Mouse (Mus musculus): ENCODE measurements around the gene Whamm. TPM values are rescaled to one million over a fixed set of nuclear protein-coding genes. Genes with fewer than 3 reads are reported as not detected.

The Whamm gene
- total RNA-seq, 4 experiments from 2014 or later = 20.7 to 32.3 (median 29.1) TPM

DNA sequence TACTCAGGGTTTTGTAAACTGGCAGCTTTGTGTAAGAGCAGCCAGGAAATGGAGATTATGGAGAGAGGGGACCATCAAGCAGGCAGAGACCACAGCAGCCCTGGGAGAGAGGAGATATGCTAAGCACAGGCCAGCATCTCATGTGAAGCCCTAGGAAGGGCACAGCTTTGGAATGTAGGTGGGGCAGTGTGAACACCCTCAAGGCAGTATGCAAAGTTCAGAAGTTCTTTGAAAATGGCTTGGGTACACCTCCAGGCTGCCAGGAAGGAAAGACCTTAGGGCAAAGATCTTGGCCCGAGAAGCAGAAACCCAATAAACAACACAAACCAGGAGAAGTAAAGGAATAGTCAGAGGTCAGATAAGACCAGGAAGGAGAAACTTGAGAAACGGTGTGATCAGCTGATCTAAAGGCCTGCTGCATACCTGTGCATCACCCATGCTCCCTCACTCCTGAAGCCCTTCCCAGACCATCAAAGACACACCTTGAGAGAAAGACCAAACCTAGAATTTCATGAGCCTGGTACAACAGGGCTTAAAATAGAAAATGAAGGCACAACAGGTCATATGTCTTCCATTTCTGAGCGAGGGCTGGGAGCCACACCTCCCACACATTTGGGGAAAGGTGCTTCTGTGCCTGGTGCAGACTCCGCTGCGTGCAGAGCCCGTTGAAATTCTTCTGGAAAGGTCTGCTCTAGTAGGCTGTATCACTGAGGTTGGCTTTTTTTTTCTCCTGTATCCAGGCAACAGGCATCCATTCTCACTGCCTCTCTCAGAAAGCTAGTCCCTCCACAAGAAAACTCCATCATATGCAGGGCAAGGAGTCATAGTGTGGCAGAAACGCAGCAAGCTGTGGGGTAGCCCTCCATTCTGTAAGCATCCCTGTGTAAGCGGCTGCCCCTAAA, 28.6 kb downstream of the Whamm start:
- DNase-seq = no peak

DNA sequence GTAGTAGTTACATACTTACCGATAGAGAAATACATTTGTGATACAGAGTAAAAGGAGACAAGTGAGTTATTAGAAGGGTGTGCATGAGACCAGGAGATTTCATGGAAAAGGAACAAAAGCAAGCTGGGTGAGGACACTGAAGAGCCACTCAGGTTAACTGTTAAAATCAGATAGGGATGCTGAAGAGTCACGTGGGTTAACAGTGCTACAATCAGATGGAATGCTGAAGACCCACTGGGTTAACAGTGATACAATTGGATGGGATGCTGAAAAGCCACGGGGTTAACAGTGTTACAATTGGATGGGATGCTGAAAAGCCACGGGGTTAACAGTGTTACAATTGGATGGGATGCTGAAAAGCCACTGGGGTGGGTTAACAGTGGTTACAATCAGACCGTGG, 33.9 kb downstream of the Whamm start:
- DNase-seq = no peak

DNA sequence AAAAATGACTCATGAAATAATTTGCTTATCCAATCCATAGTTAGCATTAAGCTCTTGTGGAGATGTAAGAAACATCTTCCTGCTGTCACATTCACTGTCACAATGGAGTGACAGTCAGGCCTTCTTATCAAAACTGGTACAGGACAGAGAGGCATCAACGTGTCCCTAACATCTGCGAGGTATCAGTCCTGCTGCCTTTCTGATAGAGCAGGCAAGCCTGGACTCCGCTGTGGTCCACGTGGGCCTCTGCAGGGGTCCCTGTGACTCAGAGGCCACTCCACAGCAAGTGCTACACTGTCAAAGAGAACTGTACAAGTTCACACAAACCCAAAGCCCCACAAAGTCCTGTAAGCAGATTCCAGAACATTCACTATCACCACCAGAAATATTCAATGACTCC, 34.4 kb downstream of the Whamm start:
- DNase-seq = no peak

DNA sequence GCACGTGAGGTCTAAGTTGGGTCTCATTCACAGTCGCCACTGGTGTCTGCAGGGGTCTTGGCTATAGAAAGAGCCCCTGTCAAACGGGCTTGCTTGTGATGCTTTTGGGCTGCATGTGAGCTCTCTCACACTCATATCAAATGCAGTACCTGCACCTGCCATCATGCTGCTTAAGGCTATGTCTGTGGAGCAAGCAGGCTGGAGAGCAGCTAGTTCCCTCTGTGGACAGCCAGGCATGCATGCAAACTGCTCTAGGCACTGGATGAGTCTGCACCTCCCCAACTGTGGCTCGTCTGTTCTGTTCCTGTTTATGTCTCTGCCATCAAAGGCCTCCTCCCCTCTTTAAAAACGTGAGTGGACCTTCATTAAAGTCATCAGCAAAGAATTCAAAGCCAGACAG, 35.4 kb downstream of the Whamm start:
- no peak for DNase-seq

DNA sequence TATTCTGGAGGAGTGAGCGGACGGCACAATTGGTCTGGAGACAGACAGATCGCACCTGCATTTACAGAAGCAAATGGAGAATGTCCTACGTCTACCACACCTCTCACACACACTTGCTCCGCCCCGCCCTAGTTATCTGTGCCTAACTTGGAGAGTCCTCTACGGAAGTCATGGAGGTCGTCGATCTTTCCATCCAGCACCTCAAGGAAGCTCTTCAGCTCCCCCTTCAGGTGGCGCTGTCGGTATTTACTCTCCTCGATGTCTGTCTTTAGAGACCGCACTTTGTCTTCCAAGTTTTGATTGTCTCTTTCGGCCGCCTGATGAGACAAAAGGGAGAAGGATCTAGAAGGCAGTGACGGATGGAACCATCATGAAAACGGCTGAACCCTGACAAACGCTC, 39.1 kb downstream of the Whamm start:
- DNase-seq = no peak

DNA sequence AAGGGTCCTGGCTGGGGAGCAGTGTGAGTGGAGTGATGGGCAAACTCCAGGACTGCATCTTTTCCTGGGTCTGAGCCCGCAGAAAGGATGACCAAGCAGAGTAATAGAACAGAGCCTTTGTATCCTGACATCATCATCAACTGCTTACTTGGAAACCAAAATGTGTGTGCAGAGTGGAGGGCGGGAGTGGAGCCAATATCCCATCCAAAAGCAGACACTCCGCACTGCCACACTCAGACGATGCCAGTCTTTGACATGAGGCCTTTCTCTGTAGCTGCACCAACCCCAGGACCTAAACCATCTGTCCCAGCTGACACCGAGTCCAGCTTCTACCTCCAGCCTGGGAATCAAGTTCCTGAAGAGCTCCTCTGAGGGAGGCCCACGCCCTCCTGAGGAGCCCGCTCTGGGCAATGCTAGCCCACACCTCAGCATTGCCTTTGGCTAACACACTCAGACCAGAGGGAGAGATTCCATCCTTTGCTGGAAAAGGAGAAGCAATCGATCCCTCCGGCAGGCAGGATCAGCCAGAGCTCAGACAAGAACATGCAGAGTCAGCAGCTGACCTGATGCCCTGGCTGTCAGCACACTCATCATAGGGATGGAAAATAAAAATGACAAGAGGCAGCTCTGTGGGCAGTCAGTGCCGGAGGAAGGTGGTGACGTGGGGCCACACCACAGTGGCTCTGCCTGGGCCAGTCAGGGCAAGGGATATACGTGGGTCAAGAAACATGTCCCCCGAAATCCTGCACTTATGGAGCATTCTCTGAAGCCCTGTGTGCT, 42.0 kb downstream of the Whamm start:
- no peak for DNase-seq

DNA sequence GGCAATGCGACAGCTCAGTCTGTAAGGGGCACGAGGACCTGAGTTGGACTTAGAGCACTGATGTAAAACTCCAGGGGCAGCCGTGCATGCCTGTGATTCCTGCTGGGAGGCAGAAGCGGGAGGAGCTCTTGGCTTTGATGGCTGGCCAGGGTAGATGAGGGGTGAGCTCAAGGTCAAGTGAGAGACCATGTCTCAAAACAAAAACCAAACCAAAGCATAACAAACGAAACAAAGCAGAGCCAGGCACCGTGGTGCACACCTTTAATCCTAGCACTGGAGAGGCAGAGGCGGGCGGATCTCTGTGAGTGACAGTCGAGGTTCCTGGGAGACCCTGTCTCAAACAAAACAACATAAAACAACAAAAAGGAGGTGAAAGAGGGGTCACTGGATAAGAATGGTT, 44.0 kb downstream of the Whamm start:
- DNase-seq = no peak

DNA sequence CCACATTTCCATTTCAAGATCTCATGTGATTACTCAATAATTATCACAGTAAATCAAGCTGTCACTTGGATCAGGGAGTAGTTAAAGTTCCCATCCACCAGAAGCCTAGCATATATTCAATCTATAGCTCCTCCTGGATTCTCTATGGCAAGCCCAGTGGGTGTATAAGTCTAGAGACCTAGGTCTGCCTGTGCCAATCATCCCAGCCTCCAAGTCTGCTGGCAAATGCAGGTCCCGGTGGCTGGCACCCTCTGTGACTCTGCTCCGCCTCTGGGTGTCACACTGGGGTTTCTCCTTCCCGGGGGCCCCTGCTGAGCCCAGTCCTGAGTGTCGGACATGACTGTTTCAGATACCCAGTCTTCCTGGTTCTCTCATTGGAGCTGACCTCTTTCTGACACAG, 51.7 kb downstream of the Whamm start:
- no peak for DNase-seq

DNA sequence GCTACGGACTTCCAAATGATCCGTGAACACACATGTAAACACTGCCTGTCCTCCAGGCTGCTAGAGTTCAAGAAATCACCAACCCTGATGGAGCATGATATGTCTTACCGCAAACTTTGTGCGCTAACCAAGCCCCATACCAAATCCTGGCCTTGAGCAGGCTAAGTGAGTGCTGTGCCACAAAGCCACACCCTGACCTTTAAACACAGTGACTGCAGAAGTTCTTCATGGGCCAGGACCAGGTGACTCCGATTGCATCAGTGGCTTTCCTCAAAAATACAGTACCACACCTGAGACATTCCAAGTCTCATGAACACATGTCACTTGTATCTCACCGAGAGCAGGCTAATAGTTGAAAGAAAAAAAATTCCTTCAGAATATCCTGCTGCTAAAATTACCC, 52.7 kb downstream of the Whamm start:
- DNase-seq = no peak

DNA sequence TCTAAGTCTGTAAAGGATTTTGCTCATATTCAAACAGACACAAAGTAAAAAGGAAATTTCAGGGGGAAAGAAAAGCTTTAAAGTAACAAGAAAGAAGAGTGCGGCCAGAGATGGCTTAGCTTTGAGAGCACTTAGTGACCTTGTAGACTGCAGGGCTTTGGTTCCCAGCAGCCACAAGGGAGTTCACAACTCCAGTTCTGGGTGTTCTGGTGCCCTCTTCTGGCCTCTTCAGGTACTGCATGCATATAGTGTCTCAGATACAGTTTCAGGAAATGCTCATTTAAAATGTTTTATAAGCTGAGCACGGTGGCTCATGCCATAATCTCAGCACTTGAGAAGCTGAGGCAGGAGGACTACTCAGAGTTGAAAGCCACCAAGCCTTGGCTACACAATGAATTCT, 55.4 kb downstream of the Whamm start:
- DNase-seq = no peak

DNA sequence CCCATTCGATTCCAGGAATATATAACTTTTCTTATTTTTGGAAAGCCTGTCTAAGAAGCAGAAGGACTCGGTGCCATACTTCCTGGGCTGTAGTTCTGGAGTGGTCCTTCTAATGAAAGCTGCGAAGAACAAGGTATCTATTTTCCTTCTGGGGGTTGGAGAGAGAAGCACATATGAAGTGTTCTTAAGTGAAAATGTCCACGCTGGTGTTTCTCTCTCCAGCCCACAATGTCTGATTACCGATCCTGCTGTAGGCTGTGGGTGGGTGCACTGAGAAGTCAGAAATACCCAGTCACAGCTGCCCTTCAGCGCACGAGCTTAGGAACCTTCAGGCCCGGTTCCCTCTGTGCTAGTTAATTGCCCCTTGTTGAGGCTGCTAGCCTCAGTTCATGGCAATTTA, 60.2 kb downstream of the Whamm start:
- DNase-seq = no peak

DNA sequence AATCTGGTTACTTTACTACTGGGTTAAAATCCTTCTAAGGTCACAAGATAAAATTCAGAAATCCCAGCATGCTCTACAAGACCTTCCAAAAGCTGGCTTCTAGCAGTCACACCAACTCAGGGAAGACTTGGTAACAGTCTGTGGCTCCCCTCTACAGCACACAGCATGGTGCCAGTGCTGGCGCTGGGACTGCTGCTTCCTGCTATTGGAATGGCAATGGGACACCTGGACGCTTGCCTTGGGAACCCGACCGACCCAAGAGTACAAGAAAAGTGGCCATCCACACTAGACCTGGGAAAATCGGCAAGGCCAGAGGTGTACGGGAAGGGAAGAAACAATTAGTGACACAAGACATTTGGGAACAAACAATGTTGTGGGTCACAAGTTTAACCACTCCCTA, 61.5 kb downstream of the Whamm start:
- no peak for DNase-seq

DNA sequence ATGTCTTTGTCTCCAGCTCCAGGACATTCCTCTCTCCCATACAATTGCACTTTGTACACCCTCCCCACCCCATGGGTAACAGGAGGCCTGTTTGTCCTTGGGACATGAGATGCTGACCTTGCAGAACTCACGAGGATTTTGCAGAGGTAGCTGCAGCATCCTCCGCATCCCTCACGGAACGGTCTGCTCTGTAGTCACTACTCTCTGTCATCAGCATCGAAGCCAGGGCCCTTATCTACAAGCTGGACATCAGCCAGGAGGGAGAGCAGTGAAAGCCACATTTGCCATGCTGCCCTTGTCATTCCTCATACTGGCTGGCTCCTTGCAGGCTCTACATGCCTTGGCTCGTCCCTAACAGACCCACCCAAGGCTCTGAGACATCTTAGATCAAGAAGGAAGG, 70.0 kb downstream of the Whamm start:
- no peak for DNase-seq

DNA sequence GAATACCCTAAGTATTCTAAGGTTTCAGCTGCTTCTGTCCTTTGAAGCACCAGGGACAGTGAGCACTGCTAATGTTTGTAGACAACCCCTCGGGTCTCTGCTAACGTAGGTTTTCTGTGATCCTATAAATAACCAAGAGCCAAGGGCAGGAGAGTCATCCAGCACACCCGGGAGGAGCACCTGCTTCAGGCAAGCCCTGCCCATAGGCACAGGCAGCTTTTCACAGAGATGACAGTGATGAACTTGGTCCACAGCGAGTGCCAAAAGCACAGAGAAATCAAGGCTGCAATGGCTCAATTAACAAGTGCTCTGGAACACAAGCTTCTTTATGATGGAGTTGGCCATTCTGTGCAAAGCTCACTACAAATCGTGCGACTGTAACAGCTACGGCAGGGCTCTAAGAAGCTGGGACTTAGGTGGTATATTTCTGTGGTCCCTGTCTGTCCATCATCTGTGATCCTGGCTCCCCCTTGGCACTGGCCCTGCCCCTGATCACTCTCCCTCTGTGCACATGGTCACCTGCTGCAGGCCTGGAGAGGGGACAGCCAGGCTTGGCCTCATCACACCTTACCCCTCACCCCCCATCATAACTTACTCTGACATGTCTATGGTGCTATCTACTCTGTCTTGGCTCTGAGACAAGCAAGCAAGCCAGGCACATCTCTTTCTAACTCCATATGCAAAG, 73.6 kb downstream of the Whamm start:
- no peak for DNase-seq

Other genes with a start within 250 kb of the Whamm start
- 1,000 to 10,000 TPM; 1,061 to 1,116 (median 1,082) TPM for gene Rps17, start 226.0 kb upstream of the Whamm start, total RNA-seq (2022)
- 10 to 100 TPM; 49.1 to 90.6 (median 69.3) TPM for gene Cpeb1, start 115.8 kb upstream of the Whamm start, total RNA-seq (2022)
- 10 to 100 TPM; 11.2 to 18.5 (median 14.5) TPM for gene Ap3b2, start 77.3 kb upstream of the Whamm start, total RNA-seq (2022)
- gene BC048679, start 73.0 kb upstream of the Whamm start, total RNA-seq (2022) = not detected
- 1 to 10 TPM in 3 of 4 experiments, under 1 TPM in 1; 0.66 to 3.4 (median 1.0) TPM for gene Fsd2, start 4.3 kb upstream of the Whamm start, total RNA-seq (2022)
- 10 to 100 TPM in 2 of 4 experiments, 1 to 10 TPM in 2; 2.0 to 15.1 (median 7.6) TPM for gene Homer2, start 136.3 kb downstream of the Whamm start, total RNA-seq (2022)
- 10 to 100 TPM; 46.9 to 62.3 (median 54.4) TPM for gene Ramac, start 191.7 kb downstream of the Whamm start, total RNA-seq (2022)
- 10 to 100 TPM; 42.5 to 46.9 (median 45.0) TPM for gene 3110040N11Rik, start 218.2 kb downstream of the Whamm start, total RNA-seq (2022)